Mouse (Mus musculus) kidney, postnatal 25 days (tissue): Measurements from ENCODE around the gene Cul5.
A peak's percentile ranks its signal among the peaks of the same experiment; 100 is the strongest.

Experiments used
- DNase-seq, 2 experiments: peaks; one replicate each; pipeline ENCODE4 v3.0.0; 2021; ENCODE audit warnings: mixed read lengths in 2 of 2

The Cul5 gene

DNA sequence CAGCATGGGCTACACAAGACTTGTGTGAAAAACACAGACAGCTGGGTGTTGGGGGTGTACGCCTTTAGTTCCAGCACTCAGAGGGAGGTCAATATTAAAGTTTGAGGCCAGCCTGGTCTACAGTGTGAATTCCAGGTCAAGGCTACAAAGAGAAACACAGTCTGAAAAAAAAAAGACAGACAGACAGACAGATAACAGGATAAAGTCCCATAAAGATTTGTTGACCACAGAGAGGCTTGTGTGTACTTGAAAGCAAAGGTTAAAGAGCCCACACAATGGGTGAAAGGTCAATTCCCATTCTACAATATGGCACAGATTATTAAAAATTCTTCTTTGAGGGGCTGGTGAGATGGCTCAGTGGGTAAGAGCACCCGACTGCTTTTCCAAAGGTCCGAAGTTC is 62.6 kb downstream of the Cul5 start:
- DNase-seq: no peak

DNA sequence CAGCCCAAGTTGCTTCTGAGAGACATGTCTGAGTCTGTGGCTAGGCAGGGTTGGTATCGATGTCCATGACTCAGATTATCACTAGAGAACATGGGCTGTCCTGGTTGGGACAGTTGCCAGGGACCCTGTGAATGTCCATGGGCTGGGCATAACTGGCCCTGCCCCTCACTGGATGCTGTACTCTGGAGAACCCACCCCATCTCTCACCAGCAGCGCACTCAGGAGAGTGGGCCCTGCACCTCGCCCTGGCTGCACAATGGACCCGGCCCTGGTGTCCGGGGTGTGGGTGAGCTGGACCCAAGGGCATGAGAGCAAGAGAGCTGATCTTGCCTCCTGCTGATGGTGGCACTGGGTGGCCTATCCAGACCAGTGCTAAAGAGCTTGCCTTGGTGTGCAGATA is 64.9 kb downstream of the Cul5 start:
- no peak for DNase-seq

DNA sequence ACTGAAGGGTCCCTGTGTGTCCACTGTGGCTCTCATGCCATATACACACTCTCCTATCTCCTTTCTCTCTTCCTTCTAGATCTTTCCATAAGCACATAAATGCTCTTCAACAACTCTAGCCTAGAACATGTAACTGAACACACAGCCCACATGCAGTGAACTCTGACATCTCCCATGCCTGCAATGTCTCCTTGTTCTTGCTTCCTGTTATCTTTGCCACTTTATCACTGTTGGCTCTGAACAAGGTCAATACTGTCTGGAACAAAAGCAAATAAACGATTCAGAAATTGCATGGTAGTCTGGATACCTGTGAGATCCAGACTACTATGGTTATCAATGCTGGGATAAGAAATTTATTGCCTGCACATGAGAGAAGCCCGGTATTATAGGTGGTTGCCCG is 66.0 kb downstream of the Cul5 start:
- no peak for DNase-seq

DNA sequence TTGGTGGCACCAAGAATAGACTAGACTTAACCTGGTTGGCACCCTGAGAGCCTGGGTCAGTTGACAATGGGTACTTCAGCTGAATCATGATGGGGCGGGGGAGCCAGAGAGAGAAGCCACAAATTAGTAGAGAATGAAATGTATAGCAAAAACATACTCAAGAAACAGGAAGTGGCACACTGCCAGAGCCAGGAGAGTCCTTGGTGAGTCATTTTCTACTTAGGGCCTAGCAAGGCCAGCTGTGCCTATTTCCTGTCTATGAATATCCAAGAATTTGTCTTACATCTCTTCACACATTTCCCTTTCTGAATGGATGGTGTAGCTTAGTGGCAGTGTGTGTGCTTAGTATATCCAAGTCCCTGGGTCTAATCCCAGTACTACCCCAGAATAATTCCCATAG is 66.4 kb downstream of the Cul5 start:
- peak in 1 of 2 experiments; percentile 21 for DNase-seq

DNA sequence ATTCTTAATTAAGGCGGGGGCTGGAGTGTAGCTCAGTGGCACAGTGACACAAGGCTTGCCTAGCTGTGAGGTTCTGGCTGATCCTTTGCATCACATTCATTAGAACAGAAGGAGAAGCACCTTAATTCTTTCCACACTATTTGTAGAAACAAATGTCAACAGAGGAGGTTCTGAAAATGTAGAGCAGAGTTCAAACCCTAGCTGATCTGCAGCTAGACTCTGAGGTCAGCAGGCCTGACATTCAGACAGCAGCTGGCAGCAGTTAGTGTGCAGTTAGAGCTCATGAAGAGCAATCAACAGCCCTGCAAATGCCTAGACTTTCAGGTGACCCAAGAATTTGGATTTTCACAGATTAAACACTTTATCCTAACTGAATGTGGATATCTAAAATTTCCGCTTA is 68.3 kb downstream of the Cul5 start:
- DNase-seq: no peak

DNA sequence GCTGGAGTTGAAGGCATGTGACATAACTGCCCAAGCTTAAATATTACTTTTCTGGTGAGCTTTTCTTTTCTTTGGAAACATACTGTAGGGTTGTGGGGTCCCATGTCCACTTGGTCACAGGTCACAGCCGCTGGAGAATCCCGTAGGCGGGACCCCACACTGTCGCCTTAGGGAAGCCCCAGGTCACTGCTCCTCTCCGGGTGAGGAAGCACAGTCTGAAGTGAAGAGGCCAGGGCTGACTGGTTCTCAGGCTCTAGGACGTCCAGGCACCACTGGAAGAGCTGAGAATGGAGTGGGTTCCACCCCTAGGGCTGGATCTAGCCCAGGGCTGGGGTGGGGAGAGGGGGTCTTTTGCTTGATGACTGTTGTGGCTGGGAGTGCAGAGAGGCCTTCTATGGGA is 71.2 kb downstream of the Cul5 start:
- peak; percentile 23 to 79 for DNase-seq

DNA sequence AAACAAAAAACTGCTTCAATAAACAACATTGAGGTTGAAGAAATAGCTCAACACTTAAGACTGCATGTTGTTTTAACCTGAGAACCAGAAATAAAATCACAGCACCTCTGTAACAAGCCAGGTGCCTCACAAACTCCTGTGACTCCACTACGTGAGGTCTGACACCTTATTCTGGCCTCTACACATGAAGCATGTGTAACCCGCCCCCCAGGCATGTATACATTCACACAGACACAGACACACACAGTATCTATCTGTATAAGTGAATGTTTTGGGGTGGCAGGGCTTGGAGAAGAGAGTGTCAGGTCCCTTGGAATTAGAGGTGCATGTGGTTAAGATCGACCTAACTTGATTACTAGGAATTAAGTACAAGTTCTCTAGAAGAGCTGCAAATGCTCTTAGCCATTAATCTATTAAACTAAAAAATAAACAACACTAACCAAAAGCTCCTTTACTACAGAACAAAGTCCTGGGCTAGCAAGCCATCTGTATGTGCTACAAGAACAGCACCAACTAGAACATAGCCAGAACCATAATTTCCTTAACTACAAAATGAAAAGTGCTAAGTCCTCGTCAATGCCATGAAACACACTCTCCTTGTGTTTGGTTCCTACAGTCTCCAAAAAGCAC is 72.7 kb downstream of the Cul5 start:
- no peak for DNase-seq

DNA sequence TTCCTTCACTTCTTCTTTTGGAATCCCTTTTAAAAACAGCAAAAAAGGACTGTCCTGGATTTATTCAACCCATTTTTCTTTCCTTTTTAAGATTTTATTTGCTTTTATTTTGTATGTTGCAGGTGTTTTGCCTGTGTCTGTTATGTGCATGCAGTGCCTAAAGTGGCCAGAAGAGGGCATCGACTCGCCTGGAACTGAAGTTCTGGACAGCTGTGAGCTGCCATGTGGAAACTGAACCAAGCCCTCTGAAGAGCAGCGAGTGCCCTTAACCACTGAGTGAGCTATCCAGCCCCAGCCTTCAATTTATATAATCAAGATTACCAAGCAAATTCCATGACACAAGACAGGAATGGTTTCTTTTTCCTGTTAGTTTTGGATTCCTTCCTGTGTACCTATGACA is 75.0 kb downstream of the Cul5 start:
- DNase-seq: peak; percentile 82 to 86

DNA sequence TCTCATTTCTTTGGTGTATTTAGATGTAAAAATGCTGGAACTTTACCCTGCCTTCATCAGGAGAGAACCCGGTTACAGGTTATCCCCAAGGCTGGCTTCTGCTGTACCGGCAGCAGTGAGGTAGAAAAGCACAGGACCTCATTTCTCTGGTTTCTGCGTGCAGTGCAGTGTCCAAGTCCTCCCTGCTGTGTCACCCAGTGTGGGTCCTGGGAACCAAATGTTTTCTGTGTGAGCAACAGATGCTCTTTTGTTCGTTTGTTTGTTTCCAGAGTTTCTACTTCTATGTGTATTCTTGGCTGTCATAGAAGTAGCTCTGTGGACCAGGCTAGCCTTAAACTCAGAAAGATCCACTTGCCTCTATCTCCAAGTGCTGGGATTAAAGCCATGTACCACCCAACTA is 87.9 kb downstream of the Cul5 start:
- DNase-seq: no peak

DNA sequence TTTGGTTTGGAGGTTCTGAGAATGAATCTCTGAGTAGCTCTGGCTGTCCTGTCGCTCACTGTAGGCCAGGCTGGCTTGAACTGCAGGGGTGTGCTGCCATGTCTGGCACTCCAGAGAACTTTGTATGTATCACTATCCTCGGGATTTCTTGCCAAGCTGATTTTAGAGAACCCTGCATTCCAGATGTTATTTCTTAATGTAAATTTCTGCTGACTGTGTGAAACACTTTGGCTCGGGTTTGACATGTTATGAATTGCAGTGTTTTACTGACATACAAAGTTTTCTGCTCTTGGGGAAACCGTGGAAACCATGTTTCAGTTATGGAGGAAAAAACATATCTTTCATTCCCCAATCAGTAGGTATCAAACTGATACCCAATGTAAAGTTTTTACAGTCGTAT is 94.1 kb downstream of the Cul5 start:
- no peak for DNase-seq

DNA sequence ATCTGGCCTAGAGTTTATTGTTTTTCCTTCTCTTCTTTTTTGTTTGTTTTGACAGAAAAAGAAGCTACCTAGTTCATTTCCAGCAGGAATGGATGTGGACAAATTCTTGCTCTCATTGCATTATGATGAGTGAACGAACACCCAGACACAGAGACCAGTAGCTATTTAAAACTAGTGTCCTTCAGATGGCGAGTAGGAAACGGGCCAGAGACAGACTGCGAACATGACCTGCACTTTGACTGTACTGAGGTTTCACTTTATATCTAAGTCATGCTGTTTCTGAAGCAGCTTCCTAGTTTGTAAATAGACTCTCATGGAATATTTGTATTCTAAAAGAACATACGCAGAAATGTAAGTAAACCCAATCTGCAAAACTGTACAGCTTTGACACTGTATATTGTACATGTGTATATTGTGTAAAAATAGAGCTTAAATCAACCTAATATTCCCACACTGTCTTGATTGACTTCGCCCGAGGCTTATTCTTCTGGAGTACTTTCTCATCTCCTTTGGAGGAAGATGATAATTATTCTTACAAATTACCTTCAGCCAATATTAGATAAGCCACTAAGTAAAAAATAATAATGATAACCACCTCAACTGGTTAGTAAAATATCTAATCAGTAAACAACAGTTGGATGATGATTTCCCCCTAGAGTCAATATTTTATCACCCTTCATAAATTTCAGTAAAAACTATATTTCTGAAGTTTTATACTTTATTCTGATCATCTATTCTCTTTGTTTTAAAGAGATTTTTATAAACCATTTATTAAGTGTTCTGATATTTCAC is 97.1 kb downstream of the Cul5 start:
- no peak for DNase-seq

DNA sequence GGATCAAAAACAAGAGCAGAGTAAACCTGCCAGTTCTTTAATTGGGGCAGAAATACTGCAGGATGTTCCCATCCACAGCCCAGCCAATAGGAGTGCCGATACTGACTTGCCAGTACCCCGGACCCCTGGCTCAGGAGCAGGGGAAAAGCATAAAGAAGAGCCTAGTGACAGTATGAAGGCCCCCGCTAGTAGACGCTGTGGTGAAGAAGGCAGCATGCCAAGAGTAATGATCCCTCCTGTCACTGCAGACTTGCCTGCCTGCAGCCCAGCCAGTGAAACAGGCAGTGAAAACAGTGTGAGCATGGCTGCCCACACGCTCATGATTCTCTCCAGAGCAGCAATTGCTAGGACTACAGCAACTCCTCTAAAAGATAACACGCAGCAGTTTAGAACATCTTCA is 99.2 kb downstream of the Cul5 start:
- no peak for DNase-seq
